Mouse (Mus musculus) cerebellum, adult 2 months (tissue): ENCODE data around the gene Tmem179b.
A peak's percentile ranks its signal among the peaks of the same experiment; 100 is the strongest.

Experiments used
- CTCF ChIP-seq: fragments of 200-500 bp; IDR thresholded peaks from 2 replicates; pipeline ENCODE4 v1.5.1; 2011; ENCODE audit warnings: low read depth, mild to moderate bottlenecking, control low read depth, low read length, moderate library complexity, borderline replicate concordance; ENCODE audit not compliant: insufficient read depth
- POLR2A ChIP-seq: fragments of 200-500 bp; IDR thresholded peaks from 2 replicates; pipeline ENCODE4 v1.6.1; 2011; ENCODE audit warnings: low read length, control low read depth, borderline replicate concordance; ENCODE audit not compliant: insufficient read depth

DNA sequence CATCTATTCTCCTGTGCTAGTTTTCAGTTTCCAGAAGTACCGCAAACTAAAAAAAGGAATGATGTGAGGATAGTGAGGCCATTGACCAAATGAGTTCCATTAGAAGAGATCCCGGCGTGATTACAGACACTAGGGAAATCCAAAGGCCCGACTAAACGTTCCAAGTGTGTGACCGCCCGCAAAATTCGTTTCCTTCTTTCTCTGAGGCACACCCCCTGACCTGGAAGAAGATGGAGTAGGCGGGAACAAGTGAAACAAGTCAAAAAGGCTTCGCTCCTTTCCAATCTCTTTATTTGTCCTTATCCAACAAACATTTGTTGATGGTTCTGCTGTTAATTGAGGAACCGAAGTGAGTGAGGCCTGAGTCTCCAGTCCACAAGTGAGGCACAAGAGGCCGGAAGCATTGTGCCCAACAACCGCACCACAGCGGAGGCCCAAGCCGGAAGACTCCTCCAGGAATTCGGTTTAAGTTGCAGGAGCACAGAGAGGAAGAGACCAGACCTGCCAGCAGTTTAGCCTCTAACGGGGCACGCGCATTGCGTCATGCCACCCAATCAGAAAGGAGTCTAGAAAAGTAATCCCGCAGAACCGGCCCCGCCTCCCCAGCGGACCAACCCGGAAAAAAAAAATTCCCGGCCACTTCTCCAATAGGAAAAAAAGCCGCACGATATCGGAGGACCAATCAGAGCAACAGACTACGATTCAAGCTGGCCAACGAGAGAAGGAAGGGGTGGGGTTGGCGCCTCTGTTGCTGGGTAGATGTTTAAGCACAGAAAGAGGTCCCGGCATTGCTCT is 44.7 kb upstream of the Tmem179b start, which contains the start of gene Ttc9c:
- TF ChIP-seq CTCF (no peak), POLR2A (peak; percentile 82; the same call in 1 of the 2 replicates)
